Mouse (Mus musculus) bone marrow macrophage, adult 2 months (primary cell): ENCODE measurements around the gene Slc48a1.

Experiments used
- CTCF ChIP-seq: IDR thresholded peaks from 2 replicates; pipeline ENCODE4 v1.5.1; 2012; ENCODE audit warnings: low read depth, mild to moderate bottlenecking, low read length, moderate library complexity
- POLR2A ChIP-seq: IDR thresholded peaks from 2 replicates; pipeline ENCODE4 v1.6.1; 2012; ENCODE audit warnings: mild to moderate bottlenecking, low read depth, low read length, borderline replicate concordance

GRCm38 (mm10) chr15:97760006-97760405 lies 18.3 kb upstream of the Slc48a1 start:
- TF ChIP-seq POLR2A (no peak), CTCF (no peak)
